In genomic region chr11:77216761-77217130, GRCm38 (mm10) we compare ENCODE assay signal across 8 mouse cellular contexts. TPM values are rescaled to one million over a fixed set of nuclear protein-coding genes. Genes with fewer than 3 reads are reported as not detected.
DNase-seq lines count a peak whose midpoint lies in the region; ATAC-seq and TF ChIP-seq lines count a peak whose summit lies in the region.

No protein-coding gene starts in this region.

- H3K27me3 ChIP-seq in heart, postnatal 0 days (ENCODE audit: control insufficient read depth, insufficient read depth, low read length): no peaks in the 10 kb centered on the region
- no peaks in the 10 kb centered on the region for H3K27me3 ChIP-seq in hindbrain, embryonic 13.5 days

- no peak for TF ChIP-seq EP300 in heart, postnatal 0 days (IDR thresholded peaks at IDR 0.05; ENCODE audit: low read depth)

- peaks cover 3% of the 10 kb centered on the region; the same call in 1 of the 2 replicates for H3K4me1 ChIP-seq in heart, postnatal 0 days (ENCODE audit: control insufficient read depth, insufficient read depth)
- peaks cover 23% of the 10 kb centered on the region for H3K4me1 ChIP-seq in hindbrain, embryonic 13.5 days (replicated peaks)

- no peaks in the 10 kb centered on the region for H3K9me3 ChIP-seq in heart, postnatal 0 days (replicated peaks; ENCODE audit: control insufficient read depth, low read length)
- no peaks in the 10 kb centered on the region for H3K9me3 ChIP-seq in hindbrain, embryonic 13.5 days

- H3K9ac ChIP-seq in heart, postnatal 0 days (replicated peaks; ENCODE audit: low read depth, low read length): peak overlapping the region; percentile 79
- H3K9ac ChIP-seq in hindbrain, embryonic 13.5 days: peak overlapping the region; percentile 96

- peak; percentile 38 for DNase-seq in heart, postnatal 0 days (ENCODE audit: low spot score)
- no peak for DNase-seq in heart, adult 18-20 months
- DNase-seq in c-Kit-positive CD71-positive TER-119-negative erythroid progenitor cells, embryonic 14.5 days (ENCODE audit: low read depth): peak; percentile 11
- peak; percentile 42 for DNase-seq in thymus, postnatal 25 days
- no peak for DNase-seq in urinary bladder, adult 18-20 months (ENCODE audit: low spot score in 2 of 2)

- H3K27ac ChIP-seq in heart, postnatal 0 days (ENCODE audit: low read depth): peak overlapping the region; percentile 85
- peak overlapping the region; percentile 99 for H3K27ac ChIP-seq in hindbrain, embryonic 13.5 days

- peak overlapping the region; percentile 88 for H3K4me3 ChIP-seq in heart, postnatal 0 days (ENCODE audit: low read depth, low read length)
- H3K4me3 ChIP-seq in hindbrain, embryonic 13.5 days: peak overlapping the region; percentile 78

- peak; percentile 22 for ATAC-seq in heart, postnatal 0 days (ENCODE audit: insufficient read depth, low read depth)
- ATAC-seq in CD4-positive, CD25-positive, alpha-beta regulatory T cell, adult 4 months: peak; percentile 66
- peak; percentile 85 for ATAC-seq in hindbrain, embryonic 13.5 days (ENCODE audit: low FRiP score)
- ATAC-seq in megakaryocyte progenitor cell, adult 5-6 weeks (replicated peaks; ENCODE audit: poor library complexity): peak; percentile 13

- H3K4me2 ChIP-seq in heart, postnatal 0 days (ENCODE audit: low read depth, low read length): peak overlapping the region; percentile 95
- peak overlapping the region; percentile 79 for H3K4me2 ChIP-seq in hindbrain, embryonic 13.5 days

- no peaks in the 10 kb centered on the region for H3K36me3 ChIP-seq in heart, postnatal 0 days (replicated peaks; ENCODE audit: control insufficient read depth, insufficient read depth, low read length)
- H3K36me3 ChIP-seq in hindbrain, embryonic 13.5 days: no peaks in the 10 kb centered on the region

- no peak for TF ChIP-seq CTCF in heart, postnatal 0 days (IDR thresholded peaks at IDR 0.05; ENCODE audit: low read depth)

- 0% methylated on average over 11 of the region's 11 CpGs for WGBS in heart, postnatal 0 days
- WGBS in hindbrain, embryonic 13.5 days: under 1% methylated on average over 11 of the region's 11 CpGs

RNA-seq across cellular contexts. Expression of gene Ssh2, which starts 0.7 kb away (rescaled TPM):
- 60.6 and 61.8 TPM in 2 replicates for total RNA-seq in heart, postnatal 0 days (2014; rRNA removed; ENCODE audit: low replicate concordance)
- 17.9 and 21.0 TPM in 2 replicates for polyA plus RNA-seq in heart, postnatal 0 days (2015; fragmentation: Nextera tagmentation; extraction: Ambion mirVana)
- total RNA-seq in heart, adult 18-20 months (2021): 10 to 100 TPM; 64.2 to 78.9 TPM
- 100 to 1,000 TPM in 1 of 2 experiments, 10 to 100 TPM in 1; 83.8 to 101 TPM for polyA plus RNA-seq in CD4-positive, CD25-positive, alpha-beta regulatory T cell, adult 4 months (2017; shearing (Covaris generic))
- 16.4 and 17.9 TPM in 2 replicates for polyA plus RNA-seq in hindbrain, embryonic 13.5 days (2015; fragmentation: Nextera tagmentation; extraction: Ambion mirVana)
- 25.5 and 26.6 TPM in 2 replicates for total RNA-seq in megakaryocyte progenitor cell, adult 5-6 weeks (2015)
- 14.7 and 20.9 TPM in 2 replicates for total RNA-seq in megakaryocyte progenitor cell, adult 5-6 weeks (2017)

RNA-seq across cellular contexts. Expression of gene Efcab5, which starts 28.0 kb away (rescaled TPM):
- total RNA-seq in heart, postnatal 0 days (2014; rRNA removed; ENCODE audit: low replicate concordance): 0.04 and 0.27 TPM in 2 replicates
- polyA plus RNA-seq in heart, postnatal 0 days (2015; fragmentation: Nextera tagmentation; extraction: Ambion mirVana): 0.25 and 0.29 TPM in 2 replicates
- total RNA-seq in heart, adult 18-20 months (2021): under 1 TPM; 0.15 to 0.31 TPM
- under 1 TPM; 0.32 to 0.33 TPM for polyA plus RNA-seq in CD4-positive, CD25-positive, alpha-beta regulatory T cell, adult 4 months (2017; shearing (Covaris generic))
- 0.62 and 0.71 TPM in 2 replicates for polyA plus RNA-seq in hindbrain, embryonic 13.5 days (2015; fragmentation: Nextera tagmentation; extraction: Ambion mirVana)
- total RNA-seq in megakaryocyte progenitor cell, adult 5-6 weeks (2015): 0.54 and 1.3 TPM in 2 replicates
- total RNA-seq in megakaryocyte progenitor cell, adult 5-6 weeks (2017): 0.46 and 1.8 TPM in 2 replicates

Comparison
In these comparisons a context has a peak if more than half of its experiments do, and no peak if none do; other contexts are left out.
1. DNase-seq: peak in heart, postnatal 0 days (single experiment), c-Kit-positive CD71-positive TER-119-negative erythroid progenitor cells, embryonic 14.5 days (single experiment) and thymus, postnatal 25 days (single experiment); none in heart, adult 18-20 months (0 of 2) and urinary bladder, adult 18-20 months (0 of 2).
2. ATAC-seq: peak in every context shown above with its lines; median percentile 85 in hindbrain, embryonic 13.5 days; 66 in CD4-positive, CD25-positive, alpha-beta regulatory T cell, adult 4 months; 22 in heart, postnatal 0 days; 13 in megakaryocyte progenitor cell, adult 5-6 weeks.